Mouse (Mus musculus) cerebellum, postnatal 14 days (tissue): ENCODE measurements around the gene Disp1.

Source experiments
- DNase-seq, 2 experiments: peaks; one replicate each; pipeline ENCODE4 v3.0.0; 2021; ENCODE audit warnings: mixed read lengths in 2 of 2

Gene Disp1

GRCm38 (mm10) chr1:183194763-183195162 lies 26.6 kb downstream of the Disp1 start:
- DNase-seq, result no peak

GRCm38 (mm10) chr1:183194151-183194550 lies 27.2 kb downstream of the Disp1 start:
- no peak for DNase-seq

- no peak for DNase-seq
These were observed 29.9 kb downstream of the Disp1 start for GRCm38 (mm10) chr1:183191398-183191797.

- DNase-seq, result no peak
These were observed 30.9 kb downstream of the Disp1 start for GRCm38 (mm10) chr1:183190456-183190855.

GRCm38 (mm10) chr1:183189014-183189662 lies 32.2 kb downstream of the Disp1 start:
- no peak for DNase-seq

- DNase-seq, result no peak
These were observed 33.0 kb downstream of the Disp1 start for GRCm38 (mm10) chr1:183188115-183189013.

- no peak for DNase-seq
These were observed 35.8 kb downstream of the Disp1 start for GRCm38 (mm10) chr1:183185560-183185959.

- no peak for DNase-seq
These were observed 36.6 kb downstream of the Disp1 start for GRCm38 (mm10) chr1:183184681-183185080.

GRCm38 (mm10) chr1:183183565-183183964 lies 37.8 kb downstream of the Disp1 start:
- peak in 1 of 2 experiments; percentile 13 for DNase-seq

- DNase-seq, result no peak
These were observed 38.5 kb downstream of the Disp1 start for GRCm38 (mm10) chr1:183182641-183183414.

- DNase-seq, result no peak
These were observed 40.3 kb downstream of the Disp1 start for GRCm38 (mm10) chr1:183181030-183181395.

- DNase-seq, result no peak
These were observed 40.9 kb downstream of the Disp1 start for GRCm38 (mm10) chr1:183180301-183181029.

GRCm38 (mm10) chr1:183179316-183179715 lies 42.0 kb downstream of the Disp1 start:
- no peak for DNase-seq

GRCm38 (mm10) chr1:183175236-183175635 lies 46.1 kb downstream of the Disp1 start:
- no peak for DNase-seq

- DNase-seq, result no peak
These were observed 50.2 kb downstream of the Disp1 start for GRCm38 (mm10) chr1:183171095-183171494.

- no peak for DNase-seq
These were observed 52.9 kb downstream of the Disp1 start for GRCm38 (mm10) chr1:183168465-183168864.

GRCm38 (mm10) chr1:183167776-183168175 lies 53.5 kb downstream of the Disp1 start:
- DNase-seq, result no peak

- no peak for DNase-seq
These were observed 54.6 kb downstream of the Disp1 start for GRCm38 (mm10) chr1:183166700-183167099.

- DNase-seq, result no peak
These were observed 56.7 kb downstream of the Disp1 start for GRCm38 (mm10) chr1:183164648-183165071.

GRCm38 (mm10) chr1:183164190-183164580 lies 57.1 kb downstream of the Disp1 start:
- no peak for DNase-seq

- no peak for DNase-seq
These were observed 57.7 kb downstream of the Disp1 start for GRCm38 (mm10) chr1:183163512-183164189.

- no peak for DNase-seq
These were observed 60.3 kb downstream of the Disp1 start for GRCm38 (mm10) chr1:183161057-183161456.
